Mouse (Mus musculus): ENCODE results near the gene Ccr4.
"Not testable (repeated sequence)": the region's sequence is repeated elsewhere in the genome, so short reads cannot be mapped to it uniquely, and the experiment has no call there.

Gene Ccr4

GRCm38 (mm10) chr9:114522041-114522440, 17.3 kb upstream of the Ccr4 start:
- no peak for DNase-seq

- DNase-seq, result not testable (repeated sequence)
Observed at GRCm38 (mm10) chr9:114520529-114520928, 15.8 kb upstream of the Ccr4 start.

GRCm38 (mm10) chr9:114518812-114519477, 14.2 kb upstream of the Ccr4 start:
- no peak for DNase-seq

DNA sequence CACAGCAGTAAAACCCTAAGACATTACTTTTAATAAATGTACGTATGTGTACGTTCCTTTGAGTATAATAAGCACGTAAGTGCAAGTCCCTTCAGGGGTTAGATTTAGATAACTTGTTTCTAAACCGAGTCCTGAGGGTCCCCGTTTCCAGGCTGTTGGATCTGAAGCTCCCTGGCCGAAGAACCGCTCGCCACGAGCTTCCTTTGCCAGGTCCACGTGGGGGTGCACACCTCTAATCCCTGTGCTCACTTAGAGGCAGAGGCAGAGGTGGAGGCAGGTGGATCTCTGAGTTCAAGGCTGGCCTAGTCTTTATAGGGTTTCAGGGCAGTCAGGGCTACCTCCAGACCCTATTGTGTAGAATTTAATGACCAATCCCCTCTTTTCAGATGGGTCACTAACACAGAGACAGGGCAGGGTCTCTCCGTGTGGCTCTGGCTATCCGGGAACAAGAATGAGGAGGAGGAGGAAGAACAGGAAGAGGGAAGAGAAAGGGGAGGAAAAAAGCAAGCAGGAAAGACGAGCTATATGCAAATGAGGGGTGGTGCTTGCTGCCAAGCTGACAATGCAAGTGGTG, 13.3 kb upstream of the Ccr4 start:
- no peak for DNase-seq

GRCm38 (mm10) chr9:114515364-114515763, 10.6 kb upstream of the Ccr4 start, which contains the start of gene C130032M10Rik:
TSS of gene C130032M10Rik (plus strand) at chr9:114515697.
- no peak for DNase-seq

- no peak for DNase-seq
Observed at GRCm38 (mm10) chr9:114512831-114513230, 8.1 kb upstream of the Ccr4 start.

DNA sequence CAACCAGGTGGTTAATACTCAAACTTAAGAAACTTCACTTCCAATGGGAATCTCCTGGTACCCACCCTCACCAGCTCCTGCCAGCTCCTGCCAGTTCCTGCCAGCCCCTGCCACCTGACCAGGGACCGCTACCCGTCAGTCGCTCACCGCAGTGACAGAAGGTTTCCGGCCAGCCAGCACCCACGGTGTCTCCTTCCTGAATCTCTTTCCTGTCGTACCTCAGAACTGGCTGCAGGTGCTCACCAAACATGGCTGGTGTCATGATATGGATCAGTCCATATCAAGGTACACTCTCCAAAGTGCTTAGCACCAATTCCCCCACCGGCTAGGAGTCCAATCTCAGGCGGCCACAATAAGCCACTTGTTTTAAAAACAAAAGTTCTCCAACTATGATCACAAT, 5.1 kb upstream of the Ccr4 start:
- no peak for DNase-seq

DNA sequence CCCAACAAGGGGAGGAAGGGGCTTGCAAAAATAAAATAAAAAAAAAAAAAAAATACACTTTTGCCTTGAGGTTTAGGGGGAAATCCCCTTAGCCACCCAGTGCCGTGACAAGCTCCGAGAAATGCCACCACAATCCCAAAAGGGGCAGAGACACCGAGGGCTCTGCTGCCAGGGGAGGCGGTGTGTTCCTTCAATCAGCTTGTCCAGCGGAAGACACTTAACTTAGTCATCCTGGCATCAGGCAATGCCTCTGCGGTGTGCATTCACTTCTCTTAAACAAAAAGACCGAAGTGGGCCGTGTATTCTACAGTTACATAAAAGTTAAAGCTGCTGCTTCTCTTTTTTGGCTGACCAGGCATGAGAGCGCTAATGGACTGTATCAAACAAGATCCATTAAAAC, 2.7 kb upstream of the Ccr4 start:
- DNase-seq, result no peak

GRCm38 (mm10) chr9:114506564-114506963, 1.8 kb upstream of the Ccr4 start:
- DNase-seq, result no peak

GRCm38 (mm10) chr9:114502711-114503427, 1.8 kb downstream of the Ccr4 start:
- DNase-seq, result no peak

- DNase-seq, result no peak
Observed at GRCm38 (mm10) chr9:114501913-114502312, 2.8 kb downstream of the Ccr4 start.

GRCm38 (mm10) chr9:114501111-114501510, 3.6 kb downstream of the Ccr4 start:
- no peak for DNase-seq

DNA sequence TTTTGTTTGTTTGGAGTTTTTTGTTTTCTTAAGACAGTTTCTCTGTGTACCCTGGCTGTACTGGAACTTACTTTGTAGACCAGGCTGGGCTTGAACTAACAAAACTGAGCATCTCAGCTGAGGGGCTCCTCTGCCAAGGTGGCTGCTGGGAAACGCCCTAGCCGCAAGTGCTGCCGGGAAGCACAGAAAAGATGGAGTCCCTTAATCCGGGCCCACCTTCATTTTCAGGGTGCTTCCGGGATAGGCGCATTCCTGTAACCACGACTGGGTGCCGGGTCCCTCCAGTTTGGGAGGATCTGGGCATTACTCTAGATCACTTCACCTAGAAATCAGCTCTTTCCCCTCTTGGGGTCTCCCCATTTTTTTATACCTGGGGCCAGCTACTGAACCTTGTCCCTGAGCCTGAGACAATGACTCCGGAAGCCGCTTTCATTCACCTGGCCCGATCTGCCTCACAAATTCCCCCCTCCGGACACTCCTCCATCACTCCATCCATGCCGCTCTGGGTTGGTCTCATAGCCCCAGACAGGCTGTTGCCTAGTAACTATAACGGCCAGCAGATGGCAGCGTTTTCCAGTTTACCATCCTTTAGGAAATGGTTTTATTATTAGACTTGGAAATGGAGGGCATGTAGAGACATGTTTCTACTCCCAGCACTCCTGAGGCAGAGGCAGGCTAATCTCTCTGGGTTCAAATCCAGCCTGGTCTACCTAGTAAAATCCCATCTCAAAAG, 4.8 kb downstream of the Ccr4 start:
- peak; percentile 34 for DNase-seq

GRCm38 (mm10) chr9:114498218-114498617, 6.5 kb downstream of the Ccr4 start:
- DNase-seq, result peak; percentile 65

DNA sequence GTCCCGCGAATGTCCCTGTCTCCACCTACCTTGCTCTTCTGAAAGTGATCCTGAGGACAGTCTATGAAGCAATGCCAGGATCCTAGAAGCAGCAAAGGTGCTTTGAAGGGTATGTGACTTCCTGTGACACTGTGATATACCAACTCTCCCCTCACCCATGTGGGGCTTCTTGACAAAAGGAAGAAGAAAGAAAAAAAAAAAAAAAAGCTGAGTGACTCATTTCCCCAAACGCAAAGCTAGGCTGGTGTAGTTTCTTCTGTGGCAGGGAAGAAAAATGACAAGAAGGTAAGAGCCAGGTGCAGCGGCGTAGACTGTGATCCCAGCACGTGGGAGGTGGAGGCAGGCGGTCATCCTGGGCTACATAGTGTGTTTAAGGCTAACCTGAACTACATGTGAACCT, 8.2 kb downstream of the Ccr4 start:
- DNase-seq, result no peak

DNA sequence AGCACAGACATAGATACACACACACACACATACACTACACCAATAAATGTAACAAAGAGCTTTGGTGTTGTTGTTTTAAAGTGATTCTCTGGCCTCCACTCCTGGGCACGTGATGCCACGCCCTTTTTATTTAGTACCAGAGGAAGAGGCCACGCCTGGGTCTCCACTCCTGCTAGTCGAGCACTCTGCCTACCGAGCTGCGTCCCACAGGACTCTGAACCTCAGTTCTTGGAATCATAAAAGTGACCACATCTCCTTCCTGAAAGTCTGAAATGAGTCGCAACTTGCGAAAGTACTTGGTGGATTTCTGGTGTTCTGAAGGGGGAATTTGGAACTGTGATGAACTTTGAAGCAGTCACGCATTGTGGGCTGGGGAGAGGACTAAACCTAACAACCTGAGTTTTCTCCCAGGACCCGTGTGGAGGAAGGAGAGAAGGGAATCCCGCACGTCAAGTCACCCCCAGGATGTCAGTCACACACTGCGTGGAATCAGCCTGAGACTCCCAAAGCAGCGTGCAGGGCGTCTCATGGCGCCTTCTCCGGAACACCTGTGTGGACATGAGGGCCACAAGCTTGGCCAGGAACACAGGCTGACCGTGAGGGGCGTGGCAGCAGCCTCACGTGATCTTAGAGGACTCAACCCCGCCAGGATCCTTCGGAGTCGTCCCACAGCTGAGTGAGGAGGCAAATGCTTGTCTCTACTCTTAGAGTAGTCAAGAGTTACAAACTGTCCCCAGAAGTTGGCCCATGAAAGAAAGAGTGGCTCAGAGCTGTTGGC, 17.0 kb downstream of the Ccr4 start:
- no peak for DNase-seq

GRCm38 (mm10) chr9:114486808-114487207, 17.9 kb downstream of the Ccr4 start:
- no peak for DNase-seq

GRCm38 (mm10) chr9:114484771-114485170, 19.9 kb downstream of the Ccr4 start:
- DNase-seq, result no peak

DNA sequence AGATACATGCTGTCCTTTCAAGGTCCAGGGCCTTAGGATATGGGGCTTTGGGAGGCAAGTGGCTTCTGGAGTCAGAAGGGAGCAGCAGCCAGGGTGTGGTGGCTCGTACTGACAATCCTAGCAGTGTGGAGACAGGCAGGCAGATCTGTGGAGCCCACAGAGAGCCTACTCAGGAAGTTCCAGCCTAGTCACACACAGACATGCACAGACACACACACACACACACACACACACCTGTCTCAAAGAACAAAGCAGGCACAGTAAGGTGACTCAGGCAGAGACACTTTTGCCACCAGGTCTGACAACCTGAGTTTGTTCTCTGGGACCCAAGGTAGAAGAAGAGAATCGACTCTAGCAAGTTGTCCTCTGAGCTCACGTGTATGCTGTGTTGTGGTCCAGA, 23.8 kb downstream of the Ccr4 start:
- no peak for DNase-seq

GRCm38 (mm10) chr9:114477019-114477418, 27.7 kb downstream of the Ccr4 start:
- no peak for DNase-seq

GRCm38 (mm10) chr9:114471892-114472291, 32.8 kb downstream of the Ccr4 start:
- no peak for DNase-seq

DNA sequence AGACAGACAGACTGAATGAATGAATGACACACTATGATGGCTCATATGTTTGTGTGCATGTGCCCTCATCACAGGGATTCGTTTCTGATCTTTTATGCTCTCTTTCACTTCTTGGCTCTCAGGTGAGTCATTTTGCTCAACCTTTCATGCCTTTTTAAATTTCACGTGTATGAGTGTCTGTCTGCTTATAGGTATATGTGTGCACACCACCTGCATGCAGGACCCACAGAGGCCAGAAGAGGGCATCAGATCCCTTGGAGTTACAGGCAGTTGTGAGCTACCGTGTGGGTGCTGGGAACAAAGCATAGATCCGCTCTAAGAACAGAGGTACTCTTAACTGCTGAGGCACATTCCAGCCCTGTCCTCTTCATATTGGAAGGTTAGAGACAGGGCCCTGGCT, 36.0 kb downstream of the Ccr4 start:
- no peak for DNase-seq

- no peak for DNase-seq
Observed at GRCm38 (mm10) chr9:114468217-114468616, 36.5 kb downstream of the Ccr4 start.

All from kidney, adult 11 months (tissue).